Mouse (Mus musculus): ENCODE data around the gene Strap. TPM values are rescaled to one million over a fixed set of nuclear protein-coding genes. Genes with fewer than 3 reads are reported as not detected.

Strap gene
- polyA plus RNA-seq (2011; ENCODE audit: insufficient read length, low read depth, missing spikeins) = 117 and 124 TPM in 2 replicates

GRCm38 (mm10) chr6:137734846-137735609, at the start of gene Strap:
Strap (plus strand) TSS chr6:137735078.
- H3K4me3 ChIP-seq (ENCODE audit: insufficient read depth, low read length) = peak within 1 kb of the TSS; percentile 88
- H3K27ac ChIP-seq (ENCODE audit: insufficient read depth, low read length) = peak within 1 kb of the TSS; percentile 41; the same call in 1 of the 2 replicates
- H3K4me1 ChIP-seq (ENCODE audit: control insufficient read depth, insufficient read depth, low read length) = no peaks in the 10 kb centered on the region
- no peak for TF ChIP-seq CTCF (IDR thresholded peaks at IDR 0.05; ENCODE audit: borderline replicate concordance, insufficient read depth, low read length)
- TF ChIP-seq POLR2A (IDR thresholded peaks at IDR 0.05; ENCODE audit: low read depth, low read length) = peak; percentile 96

- Histone ChIP-seq H3K27ac (ENCODE audit: insufficient read depth, low read length) (peak overlapping the region; percentile 25; the same call in 1 of the 2 replicates), H3K4me3 (ENCODE audit: insufficient read depth, low read length) (no peak overlapping the region), H3K4me1 (ENCODE audit: control insufficient read depth, insufficient read depth, low read length) (peaks cover 19% of the 10 kb centered on the region)
- TF ChIP-seq CTCF (IDR thresholded peaks at IDR 0.05; ENCODE audit: borderline replicate concordance, insufficient read depth, low read length) (no peak), POLR2A (IDR thresholded peaks at IDR 0.05; ENCODE audit: low read depth, low read length) (no peak)
Measured at GRCm38 (mm10) chr6:137687667-137688066, 47.2 kb upstream of the Strap start.

- peak overlapping the region; percentile 25; the same call in 1 of the 2 replicates for H3K27ac ChIP-seq (ENCODE audit: insufficient read depth, low read length)
- no peak for TF ChIP-seq POLR2A (IDR thresholded peaks at IDR 0.05; ENCODE audit: low read depth, low read length)
- TF ChIP-seq CTCF (IDR thresholded peaks at IDR 0.05; ENCODE audit: borderline replicate concordance, insufficient read depth, low read length) = no peak
- no peak overlapping the region for H3K4me3 ChIP-seq (ENCODE audit: insufficient read depth, low read length)
- peaks cover 19% of the 10 kb centered on the region for H3K4me1 ChIP-seq (ENCODE audit: control insufficient read depth, insufficient read depth, low read length)
Measured at GRCm38 (mm10) chr6:137688079-137688478, 46.8 kb upstream of the Strap start.

GRCm38 (mm10) chr6:137688506-137689105, 46.3 kb upstream of the Strap start:
- TF ChIP-seq POLR2A (IDR thresholded peaks at IDR 0.05; ENCODE audit: low read depth, low read length) (no peak), CTCF (IDR thresholded peaks at IDR 0.05; ENCODE audit: borderline replicate concordance, insufficient read depth, low read length) (no peak)
- Histone ChIP-seq H3K4me3 (ENCODE audit: insufficient read depth, low read length) (no peak overlapping the region), H3K4me1 (ENCODE audit: control insufficient read depth, insufficient read depth, low read length) (peaks cover 19% of the 10 kb centered on the region), H3K27ac (ENCODE audit: insufficient read depth, low read length) (peak overlapping the region; percentile 23; the same call in 1 of the 2 replicates)

- peaks cover 19% of the 10 kb centered on the region for H3K4me1 ChIP-seq (ENCODE audit: control insufficient read depth, insufficient read depth, low read length)
- TF ChIP-seq POLR2A (IDR thresholded peaks at IDR 0.05; ENCODE audit: low read depth, low read length) (no peak), CTCF (IDR thresholded peaks at IDR 0.05; ENCODE audit: borderline replicate concordance, insufficient read depth, low read length) (no peak)
- H3K27ac ChIP-seq (ENCODE audit: insufficient read depth, low read length) = no peak overlapping the region
Measured at GRCm38 (mm10) chr6:137690550-137691119, 44.2 kb upstream of the Strap start.

DNA sequence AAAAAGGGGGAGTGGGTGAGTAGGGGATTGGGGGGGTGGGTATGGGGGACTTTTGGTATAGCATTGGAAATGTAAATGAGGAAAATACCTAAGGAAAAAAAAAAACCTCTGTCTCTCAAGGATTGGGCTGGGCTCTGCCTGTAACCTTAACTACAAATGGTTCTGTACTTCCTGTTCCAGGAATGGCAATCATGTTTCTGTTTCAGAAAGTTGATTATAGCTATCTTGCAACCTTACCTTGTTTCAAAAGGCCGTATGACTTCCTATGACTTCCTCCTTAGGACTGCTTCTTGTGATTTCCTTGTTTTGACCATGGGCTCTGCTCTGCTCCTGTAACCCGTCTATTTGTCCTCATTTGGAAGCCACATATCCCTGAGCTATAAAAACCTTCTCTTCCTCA, 40.6 kb upstream of the Strap start:
- H3K27ac ChIP-seq (ENCODE audit: insufficient read depth, low read length) = no peak overlapping the region
- TF ChIP-seq CTCF (IDR thresholded peaks at IDR 0.05; ENCODE audit: borderline replicate concordance, insufficient read depth, low read length) (no peak), POLR2A (IDR thresholded peaks at IDR 0.05; ENCODE audit: low read depth, low read length) (no peak)
- peaks cover 7% of the 10 kb centered on the region for H3K4me1 ChIP-seq (ENCODE audit: control insufficient read depth, insufficient read depth, low read length)
- H3K4me3 ChIP-seq (ENCODE audit: insufficient read depth, low read length) = no peak overlapping the region

More at GRCm38 (mm10) chr6:137690550-137691119, 44.2 kb upstream of the Strap start:
- H3K4me3 ChIP-seq (ENCODE audit: insufficient read depth, low read length) = no peak overlapping the region

GRCm38 (mm10) chr6:137695046-137695445, 39.8 kb upstream of the Strap start:
- TF ChIP-seq POLR2A (IDR thresholded peaks at IDR 0.05; ENCODE audit: low read depth, low read length) = no peak
- TF ChIP-seq CTCF (IDR thresholded peaks at IDR 0.05; ENCODE audit: borderline replicate concordance, insufficient read depth, low read length) = no peak
- H3K4me3 ChIP-seq (ENCODE audit: insufficient read depth, low read length) = no peak overlapping the region
- H3K27ac ChIP-seq (ENCODE audit: insufficient read depth, low read length) = no peak overlapping the region
- peaks cover 6% of the 10 kb centered on the region for H3K4me1 ChIP-seq (ENCODE audit: control insufficient read depth, insufficient read depth, low read length)

- TF ChIP-seq CTCF (IDR thresholded peaks at IDR 0.05; ENCODE audit: borderline replicate concordance, insufficient read depth, low read length) (no peak), POLR2A (IDR thresholded peaks at IDR 0.05; ENCODE audit: low read depth, low read length) (no peak)
- H3K4me3 ChIP-seq (ENCODE audit: insufficient read depth, low read length) = no peak overlapping the region
- H3K4me1 ChIP-seq (ENCODE audit: control insufficient read depth, insufficient read depth, low read length) = no peaks in the 10 kb centered on the region
- no peak overlapping the region for H3K27ac ChIP-seq (ENCODE audit: insufficient read depth, low read length)
Measured at GRCm38 (mm10) chr6:137696445-137697204, 38.3 kb upstream of the Strap start.

DNA sequence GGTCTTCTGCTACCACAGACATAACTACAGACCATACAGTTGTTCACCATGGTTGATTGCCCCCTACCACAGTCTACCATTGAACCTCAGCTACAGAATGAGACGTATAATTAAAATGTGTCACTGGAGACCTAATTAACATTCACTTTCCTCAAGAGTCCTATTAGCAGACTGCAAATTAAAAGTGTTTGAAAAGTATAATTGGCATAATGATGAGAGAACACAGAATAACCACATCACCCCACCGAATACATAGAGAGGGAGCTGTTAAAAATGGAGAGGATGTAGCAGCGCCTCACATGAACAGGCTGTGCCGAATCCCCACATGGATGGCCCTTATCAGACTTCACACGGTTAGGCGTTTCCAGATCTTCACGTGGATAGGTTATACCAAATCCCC, 35.4 kb upstream of the Strap start:
- Histone ChIP-seq H3K27ac (ENCODE audit: insufficient read depth, low read length) (no peak overlapping the region), H3K4me1 (ENCODE audit: control insufficient read depth, insufficient read depth, low read length) (0 out of 2 replicates have a peak, but pooled peaks cover 2% of the 10 kb centered on the region), H3K4me3 (ENCODE audit: insufficient read depth, low read length) (no peak overlapping the region)
- TF ChIP-seq CTCF (IDR thresholded peaks at IDR 0.05; ENCODE audit: borderline replicate concordance, insufficient read depth, low read length) = no peak
- TF ChIP-seq POLR2A (IDR thresholded peaks at IDR 0.05; ENCODE audit: low read depth, low read length) = no peak

All from embryonic fibroblast, embryonic 13.5 days (primary cell).